Mouse (Mus musculus) midbrain, embryonic 12.5 days (tissue): ENCODE results near the gene Gm27029. TPM values are rescaled to one million over a fixed set of nuclear protein-coding genes. Genes with fewer than 3 reads are reported as not detected.
"Not testable (repeated sequence)": the region's sequence is repeated elsewhere in the genome, so short reads cannot be mapped to it uniquely, and the experiment has no call there.

Source experiments
- ATAC-seq: fragments of 200-750 bp; cut with Nextera tagmentation; 2 replicates; pipeline ENCODE4 v1.8.0; 2017; ENCODE audit warnings: low read depth, moderate TSS enrichment, moderate library complexity; ENCODE audit not compliant: low FRiP score
- H3K27ac ChIP-seq: fragments of 300-500 bp; sonication (generic); replicated peaks from 2 replicates; pipeline ENCODE4 v1.5.1; 2016; ENCODE audit warnings: mild to moderate bottlenecking
- H3K27me3 ChIP-seq: fragments of 300-500 bp; sonication (generic); 2 replicates; pipeline ENCODE4 v1.6.1; 2016; ENCODE audit warnings: mild to moderate bottlenecking
- H3K36me3 ChIP-seq: fragments of 300-500 bp; sonication (generic); 2 replicates; pipeline ENCODE4 v1.6.1; 2016
- H3K4me1 ChIP-seq: fragments of 300-500 bp; sonication (generic); 2 replicates; pipeline ENCODE4 v1.6.1; 2016
- H3K4me2 ChIP-seq: fragments of 300-500 bp; sonication (generic); replicated peaks from 2 replicates; pipeline ENCODE4 v1.6.1; 2016; ENCODE audit warnings: mild to moderate bottlenecking, moderate library complexity
- H3K4me3 ChIP-seq: fragments of 300-500 bp; sonication (generic); 2 replicates; pipeline ENCODE4 v1.5.1; 2016; ENCODE audit warnings: mild to moderate bottlenecking
- H3K9ac ChIP-seq: fragments of 300-500 bp; sonication (generic); replicated peaks from 2 replicates; pipeline ENCODE4 v1.6.1; 2016; ENCODE audit warnings: mild to moderate bottlenecking, moderate library complexity
- H3K9me3 ChIP-seq: fragments of 300-500 bp; sonication (generic); 2 replicates; pipeline ENCODE4 v1.6.1; 2016; ENCODE audit warnings: mild to moderate bottlenecking
- WGBS: fragments of 180-500 bp; shearing (Covaris S2); methylation state at CpG from one replicate; pipeline ENCODE4 v1.1.7; 2016; 5-methylcytosine and 5-hydroxymethylcytosine counted together
- polyA plus RNA-seq: library from polyadenylated mRNA; unstranded; fragments of >200 nt; fragmentation: Nextera tagmentation; extraction: Ambion mirVana; gene quantifications from 2 replicates; pipeline ENCODE4 v1.2.1, GENCODE M21; 2016

Gene Gm27029
- polyA plus RNA-seq, 1 experiment from 2014 or later: 7.8 TPM

DNA sequence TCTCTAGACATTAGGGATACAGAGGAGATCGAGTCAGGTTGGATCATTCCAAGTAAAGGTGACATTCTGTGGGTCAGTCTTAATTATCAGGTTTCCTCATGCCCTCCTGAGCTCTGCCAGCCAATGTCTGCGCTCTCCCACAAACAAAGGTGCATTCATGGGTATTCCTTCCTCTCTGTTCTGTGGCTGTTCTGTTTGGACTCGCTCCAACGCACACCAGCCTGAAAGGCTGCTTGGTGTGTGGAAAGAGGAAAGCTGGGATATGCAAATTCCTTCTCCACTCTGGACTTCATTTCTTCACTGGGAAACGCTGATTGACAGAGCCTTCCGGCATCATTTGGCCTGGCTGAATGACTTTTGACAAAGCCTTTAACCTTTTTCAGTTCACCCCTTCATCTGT lies 30.1 kb upstream of the Gm27029 start:
- H3K36me3 ChIP-seq: peaks cover 22% of the 10 kb centered on the region
- peaks cover 10% of the 10 kb centered on the region for H3K4me1 ChIP-seq
- no peak for ATAC-seq
- no peaks in the 10 kb centered on the region for H3K27me3 ChIP-seq
- no peaks in the 10 kb centered on the region for H3K9me3 ChIP-seq
- 44% methylated on average over 6 of the region's 6 CpGs for WGBS
- H3K9ac ChIP-seq: no peak overlapping the region
- H3K4me3 ChIP-seq: no peak overlapping the region
- H3K27ac ChIP-seq: no peak overlapping the region
- no peak overlapping the region for H3K4me2 ChIP-seq

DNA sequence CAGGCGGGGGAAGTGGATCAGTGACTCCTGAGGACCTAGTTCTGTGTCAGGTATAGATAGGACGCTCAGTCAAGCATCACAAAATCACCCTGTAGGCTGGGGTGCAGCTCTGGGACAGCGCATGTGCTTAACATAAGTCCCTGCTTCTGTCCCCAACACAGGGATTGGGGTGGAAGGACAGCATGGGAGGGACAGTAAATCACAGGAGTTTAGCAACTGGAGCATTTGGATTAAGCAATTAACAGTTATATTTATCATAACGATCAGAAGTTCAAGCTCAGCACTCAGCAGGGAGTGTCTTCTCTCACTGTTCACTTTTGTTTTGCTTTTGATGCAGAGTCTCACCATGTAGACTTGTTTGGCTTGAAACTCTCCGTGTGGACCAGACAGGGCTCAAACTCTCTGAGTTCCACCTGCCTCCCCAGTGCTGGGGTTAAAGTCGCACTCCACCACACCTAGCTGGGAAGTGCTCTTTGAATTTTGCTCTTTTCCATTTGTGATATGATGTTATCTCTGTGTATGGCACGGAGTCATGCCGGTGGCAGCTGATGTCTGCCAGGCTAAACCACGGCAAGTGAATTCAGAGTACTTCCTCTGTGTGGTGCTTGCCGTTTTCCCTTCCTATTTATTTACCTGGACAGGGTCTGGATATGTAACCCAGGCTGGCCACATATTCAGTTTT lies 27.6 kb upstream of the Gm27029 start:
- no peak overlapping the region for H3K4me2 ChIP-seq
- no peak overlapping the region for H3K27ac ChIP-seq
- H3K36me3 ChIP-seq: no peaks in the 10 kb centered on the region; the same call in 1 of the 2 replicates
- H3K4me3 ChIP-seq: no peak overlapping the region
- H3K9ac ChIP-seq: no peak overlapping the region
- H3K27me3 ChIP-seq: no peaks in the 10 kb centered on the region
- no peak for ATAC-seq
- peaks cover 10% of the 10 kb centered on the region for H3K4me1 ChIP-seq
- H3K9me3 ChIP-seq: no peaks in the 10 kb centered on the region
- WGBS: 74% methylated on average over 10 of the region's 10 CpGs

DNA sequence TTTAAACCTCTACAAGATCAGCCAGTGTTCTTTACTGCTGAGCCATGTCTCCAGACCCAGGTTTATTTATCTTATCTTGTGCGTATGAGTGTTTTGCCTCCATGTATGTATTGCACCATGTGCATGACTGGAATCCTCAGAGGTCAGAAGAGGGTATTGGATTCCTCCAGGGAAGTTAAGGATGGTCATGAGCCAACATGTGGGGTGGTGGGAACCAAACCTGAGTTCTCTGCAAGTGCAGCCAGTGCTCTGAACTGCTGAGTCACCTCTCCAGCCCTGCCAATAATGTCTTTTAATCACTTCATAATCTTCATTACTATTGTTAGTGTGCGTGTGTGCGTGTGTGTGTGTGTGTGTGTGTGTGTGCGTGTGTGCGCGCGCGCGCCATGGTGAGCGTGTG lies 26.9 kb upstream of the Gm27029 start:
- Histone ChIP-seq H3K9me3 (no peaks in the 10 kb centered on the region), H3K27me3 (no peaks in the 10 kb centered on the region), H3K36me3 (no peaks in the 10 kb centered on the region; the same call in 1 of the 2 replicates), H3K27ac (no peak overlapping the region), H3K4me2 (no peak overlapping the region), H3K4me3 (no peak overlapping the region), H3K4me1 (peaks cover 10% of the 10 kb centered on the region), H3K9ac (no peak overlapping the region)
- no peak for ATAC-seq
- 88% methylated on average over 10 of the region's 10 CpGs for WGBS

DNA sequence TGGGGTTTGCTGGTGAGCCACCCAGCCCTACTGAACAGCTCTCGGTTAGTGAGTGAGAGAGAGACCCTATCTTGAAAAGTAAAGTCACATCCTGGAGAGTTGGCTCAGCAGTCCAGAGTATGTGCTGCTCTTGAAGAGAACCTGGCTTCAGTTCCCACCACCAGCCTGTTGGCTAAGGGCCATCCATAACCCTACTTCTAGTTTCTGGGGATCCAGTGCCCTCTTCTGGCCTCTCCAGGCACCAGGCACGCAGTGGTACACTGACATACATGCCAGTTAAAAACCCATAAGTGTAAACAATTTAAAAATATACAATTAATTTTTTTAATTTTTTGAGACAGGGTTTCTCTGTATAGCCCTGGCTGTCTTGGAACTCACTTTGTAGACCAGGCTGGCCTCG lies 25.8 kb upstream of the Gm27029 start:
- peaks cover 10% of the 10 kb centered on the region for H3K4me1 ChIP-seq
- no peak for ATAC-seq
- no peaks in the 10 kb centered on the region for H3K27me3 ChIP-seq
- no peak overlapping the region for H3K9ac ChIP-seq
- 82% methylated on average over 3 of the region's 3 CpGs for WGBS
- no peak overlapping the region for H3K4me2 ChIP-seq
- no peaks in the 10 kb centered on the region for H3K9me3 ChIP-seq
- H3K36me3 ChIP-seq: peaks cover 7% of the 10 kb centered on the region
- H3K4me3 ChIP-seq: no peak overlapping the region
- no peak overlapping the region for H3K27ac ChIP-seq

DNA sequence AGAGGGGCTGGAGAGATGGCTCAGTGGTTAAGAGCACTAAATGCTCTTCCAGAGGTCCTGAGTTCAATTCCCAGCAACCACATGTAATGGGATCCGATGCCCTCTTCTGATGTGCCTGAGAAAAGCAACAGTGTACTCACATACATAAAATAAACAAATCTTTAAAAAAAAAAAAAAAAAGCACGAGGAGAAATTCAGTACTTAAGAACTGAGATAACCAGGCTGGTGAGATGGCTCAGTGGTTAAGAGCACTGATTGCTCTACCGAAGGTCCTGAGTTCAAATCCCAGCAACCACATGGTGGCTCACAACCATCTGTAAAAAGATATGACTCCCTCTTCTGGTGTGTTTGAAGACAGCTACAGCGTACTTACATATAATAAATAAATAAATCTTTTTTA lies 25.0 kb upstream of the Gm27029 start:
- ATAC-seq, H3K9me3 ChIP-seq, H3K27ac ChIP-seq, H3K9ac ChIP-seq, H3K4me1 ChIP-seq, H3K4me2 ChIP-seq, H3K4me3 ChIP-seq, H3K27me3 ChIP-seq: not testable (repeated sequence)
- WGBS: 90% methylated on average over 4 of the region's 4 CpGs
- H3K36me3 ChIP-seq: peaks cover 15% of the 10 kb centered on the region

DNA sequence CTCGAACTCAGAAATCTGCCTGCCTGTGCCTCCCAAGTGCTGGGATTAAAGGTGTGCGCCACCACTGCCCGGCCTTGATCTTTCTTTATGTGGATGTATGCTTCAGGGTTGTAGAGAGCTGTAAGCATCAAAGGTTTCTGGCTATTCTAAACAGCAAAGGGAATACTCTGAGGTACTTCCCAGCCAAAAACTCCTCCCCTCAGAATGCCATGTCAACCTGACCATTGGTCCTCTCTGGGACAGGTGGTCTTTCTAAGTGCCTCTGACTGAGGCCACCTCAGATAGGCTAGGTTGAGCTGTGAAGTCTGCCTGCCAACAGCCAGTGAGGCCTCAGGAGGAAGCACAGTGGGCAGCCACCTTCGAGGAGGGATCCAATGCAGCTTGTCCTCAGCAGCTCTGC lies 24.3 kb upstream of the Gm27029 start:
- no peak overlapping the region for H3K27ac ChIP-seq
- H3K4me2 ChIP-seq: no peak overlapping the region
- 89% methylated on average over 4 of the region's 4 CpGs for WGBS

DNA sequence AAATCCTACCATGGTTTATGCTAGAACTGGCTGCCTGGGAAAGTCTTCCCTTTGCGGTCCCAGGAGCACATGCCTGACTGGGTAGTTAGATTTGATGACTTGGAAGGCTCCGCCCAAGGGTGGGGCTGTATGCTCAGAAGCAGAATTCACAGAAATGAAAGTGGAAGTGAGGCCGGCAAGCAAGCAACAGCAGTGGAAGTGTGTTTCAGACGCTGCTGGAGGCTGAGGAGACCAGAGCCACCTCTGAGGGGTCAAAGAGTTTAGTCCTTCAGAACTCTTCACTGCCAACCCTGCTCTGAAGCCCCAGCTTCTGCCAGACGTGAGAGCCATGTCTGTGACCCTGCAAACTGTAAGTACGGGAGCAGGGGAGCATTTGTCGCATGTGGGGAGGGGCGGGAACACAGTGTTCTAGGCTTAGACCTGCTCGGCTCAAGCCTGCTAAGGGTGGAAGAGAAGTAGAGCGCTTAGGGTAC lies 23.7 kb upstream of the Gm27029 start, which contains the start of gene Ifi35:
Gene Ifi35, plus strand, starts transcription at position 134 of the 473 bp plus-strand sequence.
- WGBS: 47% methylated on average over 10 of the region's 10 CpGs
- no peak for ATAC-seq
- Histone ChIP-seq H3K27me3 (no peaks in the 10 kb centered on the region), H3K4me3 (0 out of 2 replicates have a peak within 1 kb of the TSS, but pooled peaks have one; percentile 18), H3K36me3 (peaks cover 28% of the 10 kb centered on the region), H3K9ac (no peak within 1 kb of the TSS), H3K4me2 (peak within 1 kb of the TSS; percentile 16; the same call in 1 of the 2 replicates), H3K9me3 (no peaks in the 10 kb centered on the region), H3K4me1 (peaks cover 9% of the 10 kb centered on the region), H3K27ac (no peak within 1 kb of the TSS; the same call in 1 of the 2 replicates)

More for the DNA sequence above, 24.3 kb upstream of the Gm27029 start:
- Histone ChIP-seq H3K4me1 (peaks cover 3% of the 10 kb centered on the region), H3K36me3 (peaks cover 22% of the 10 kb centered on the region), H3K4me3 (no peak overlapping the region), H3K9ac (no peak overlapping the region), H3K27me3 (no peaks in the 10 kb centered on the region), H3K9me3 (no peaks in the 10 kb centered on the region)
- ATAC-seq: no peak

DNA sequence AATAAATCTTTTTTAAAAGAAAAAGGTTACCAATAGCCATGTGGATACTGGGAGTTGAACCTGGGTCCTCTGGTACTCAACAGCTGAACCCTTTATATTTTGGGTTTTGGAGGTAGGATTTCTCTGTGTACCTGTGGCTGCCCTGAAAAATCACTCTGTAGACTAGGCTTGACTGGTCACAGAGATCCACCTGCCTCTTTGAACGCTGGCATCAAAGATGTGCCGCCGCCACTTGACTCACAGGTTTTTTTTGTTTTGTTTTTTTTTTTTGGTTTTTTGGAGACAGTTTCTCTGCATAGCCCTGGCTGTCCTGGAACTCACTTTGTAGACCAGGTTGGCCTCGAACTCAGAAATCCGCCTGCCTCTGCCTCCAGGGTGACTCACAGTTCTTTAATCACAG lies 23.2 kb upstream of the Gm27029 start:
- WGBS: 88% methylated on average over 5 of the region's 5 CpGs
- no peak for ATAC-seq
- H3K27me3 ChIP-seq: no peaks in the 10 kb centered on the region

DNA sequence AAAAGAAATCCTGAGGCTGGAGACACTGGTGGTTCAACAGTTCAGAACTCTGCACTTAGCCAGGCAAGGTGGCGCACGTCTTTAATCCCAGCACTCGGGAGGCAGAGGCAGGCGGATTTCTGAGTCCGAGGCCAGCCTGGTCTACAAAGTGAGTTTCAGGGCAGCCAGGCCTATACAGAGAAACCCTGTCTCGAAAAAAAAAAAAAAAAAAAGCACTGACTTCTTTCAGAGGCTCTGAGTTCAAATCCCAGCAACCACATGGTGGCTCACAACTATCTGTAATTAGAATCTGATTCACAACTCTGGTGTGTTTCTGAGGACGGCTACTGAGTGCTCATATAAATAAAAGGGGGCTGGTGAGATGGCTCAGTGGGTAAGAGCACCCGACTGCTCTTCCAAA lies 22.3 kb upstream of the Gm27029 start:
- peaks cover 13% of the 10 kb centered on the region for H3K4me1 ChIP-seq
- ATAC-seq, H3K9me3 ChIP-seq, H3K4me3 ChIP-seq, H3K9ac ChIP-seq, H3K27ac ChIP-seq, H3K4me2 ChIP-seq, H3K27me3 ChIP-seq: not testable (repeated sequence)
- WGBS: 88% methylated on average over 8 of the region's 8 CpGs
- peaks cover 28% of the 10 kb centered on the region for H3K36me3 ChIP-seq

More for the DNA sequence above, 23.2 kb upstream of the Gm27029 start:
- Histone ChIP-seq H3K9ac (no peak overlapping the region), H3K27ac (no peak overlapping the region), H3K9me3 (no peaks in the 10 kb centered on the region), H3K36me3 (peaks cover 28% of the 10 kb centered on the region), H3K4me3 (no peak overlapping the region), H3K4me1 (peaks cover 13% of the 10 kb centered on the region), H3K4me2 (no peak overlapping the region)

DNA sequence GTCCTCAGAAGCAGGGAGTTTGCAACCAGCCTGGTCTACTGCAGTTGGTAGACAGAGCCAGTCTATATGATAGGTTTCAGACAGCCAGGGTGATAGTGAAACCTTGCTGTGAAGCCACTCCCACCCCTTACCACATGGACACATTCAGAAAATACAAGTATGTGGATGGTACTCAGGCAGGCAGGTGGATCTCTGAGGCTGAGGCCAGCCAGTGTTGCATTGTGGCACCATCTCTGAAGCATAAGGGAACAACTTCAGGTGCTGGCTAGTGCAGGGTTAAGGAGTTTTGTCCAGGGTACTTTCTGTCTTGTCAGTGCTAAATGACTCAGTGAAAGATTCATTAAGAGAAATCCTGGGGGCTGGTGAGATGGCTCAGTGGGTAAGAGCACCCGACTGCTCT lies 21.7 kb upstream of the Gm27029 start:
- H3K27ac ChIP-seq: no peak overlapping the region
- no peaks in the 10 kb centered on the region for H3K27me3 ChIP-seq
- peaks cover 28% of the 10 kb centered on the region for H3K36me3 ChIP-seq
- 80% methylated on average over 1 of the region's 1 CpGs for WGBS
- no peak overlapping the region for H3K4me2 ChIP-seq
- no peaks in the 10 kb centered on the region for H3K9me3 ChIP-seq
- no peak overlapping the region for H3K9ac ChIP-seq
- ATAC-seq: no peak
- H3K4me1 ChIP-seq: peaks cover 13% of the 10 kb centered on the region
- no peak overlapping the region for H3K4me3 ChIP-seq

DNA sequence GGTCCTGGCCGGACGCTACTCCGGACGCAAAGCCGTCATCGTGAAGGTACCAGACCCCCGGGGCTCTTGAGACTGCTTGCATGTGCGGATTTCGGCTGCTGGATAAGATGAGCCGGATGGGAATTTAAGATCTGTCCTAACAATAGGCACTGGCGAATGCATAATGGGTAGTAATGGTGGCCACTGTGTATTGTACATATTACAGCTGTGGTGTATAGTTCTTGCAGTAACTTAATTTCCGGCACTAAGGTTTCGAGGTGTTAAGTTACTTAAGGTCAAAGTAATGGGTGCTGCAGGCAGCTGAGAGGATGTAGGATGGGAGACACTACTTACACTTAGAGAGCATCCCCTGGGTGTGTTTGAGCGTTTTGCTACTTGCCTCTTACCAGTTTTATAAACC lies 18.2 kb upstream of the Gm27029 start:
- Histone ChIP-seq H3K4me3 (peak overlapping the region; percentile 77), H3K36me3 (peaks cover 28% of the 10 kb centered on the region), H3K9ac (peak overlapping the region; percentile 94), H3K4me1 (peaks cover 13% of the 10 kb centered on the region), H3K4me2 (peak overlapping the region; percentile 98), H3K9me3 (no peaks in the 10 kb centered on the region), H3K27me3 (no peaks in the 10 kb centered on the region), H3K27ac (peak overlapping the region; percentile 93)
- under 1% methylated on average over 14 of the region's 14 CpGs for WGBS
- no peak for ATAC-seq

DNA sequence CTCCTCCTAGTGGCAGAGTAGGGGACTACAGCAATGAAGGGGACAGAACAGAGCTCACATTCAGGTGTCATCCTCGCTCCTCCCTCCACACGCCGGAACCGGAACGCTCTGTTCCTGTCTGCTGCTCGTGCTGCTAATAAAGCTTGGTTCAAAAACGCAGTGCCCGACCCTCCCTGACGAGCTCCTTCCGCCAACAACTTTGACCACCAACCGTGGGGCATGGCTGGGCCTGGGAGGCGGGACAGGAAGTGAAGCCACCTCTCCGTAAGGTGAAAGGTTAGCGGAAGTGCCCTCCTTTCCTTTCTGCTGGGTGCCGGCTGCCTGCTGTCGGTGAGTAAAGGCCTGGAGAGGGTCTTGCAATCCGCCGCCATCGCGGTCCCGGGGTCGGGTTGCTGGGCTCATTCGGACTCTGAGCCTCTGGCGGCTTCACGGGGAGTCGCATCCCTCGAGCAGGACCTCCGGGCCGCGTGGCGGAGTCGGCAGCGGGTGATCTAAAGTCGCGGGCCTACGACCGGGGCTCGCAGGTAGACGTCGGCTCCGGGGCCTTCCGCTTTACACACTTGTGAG lies 17.6 kb upstream of the Gm27029 start, which contains the start of gene Rpl27:
Gene Rpl27, plus strand, starts transcription at position 172 of the 567 bp plus-strand sequence.
- peak within 1 kb of the TSS; percentile 93 for H3K27ac ChIP-seq
- H3K4me1 ChIP-seq: peaks cover 13% of the 10 kb centered on the region
- under 1% methylated on average over 42 of the region's 42 CpGs for WGBS
- H3K27me3 ChIP-seq: no peaks in the 10 kb centered on the region
- peak within 1 kb of the TSS; percentile 94 for H3K9ac ChIP-seq
- no peaks in the 10 kb centered on the region for H3K9me3 ChIP-seq
- peaks cover 28% of the 10 kb centered on the region for H3K36me3 ChIP-seq
- ATAC-seq: peak; percentile 99
- peak within 1 kb of the TSS; percentile 77 for H3K4me3 ChIP-seq
- peak within 1 kb of the TSS; percentile 98 for H3K4me2 ChIP-seq
